In the genomic region with DNA sequence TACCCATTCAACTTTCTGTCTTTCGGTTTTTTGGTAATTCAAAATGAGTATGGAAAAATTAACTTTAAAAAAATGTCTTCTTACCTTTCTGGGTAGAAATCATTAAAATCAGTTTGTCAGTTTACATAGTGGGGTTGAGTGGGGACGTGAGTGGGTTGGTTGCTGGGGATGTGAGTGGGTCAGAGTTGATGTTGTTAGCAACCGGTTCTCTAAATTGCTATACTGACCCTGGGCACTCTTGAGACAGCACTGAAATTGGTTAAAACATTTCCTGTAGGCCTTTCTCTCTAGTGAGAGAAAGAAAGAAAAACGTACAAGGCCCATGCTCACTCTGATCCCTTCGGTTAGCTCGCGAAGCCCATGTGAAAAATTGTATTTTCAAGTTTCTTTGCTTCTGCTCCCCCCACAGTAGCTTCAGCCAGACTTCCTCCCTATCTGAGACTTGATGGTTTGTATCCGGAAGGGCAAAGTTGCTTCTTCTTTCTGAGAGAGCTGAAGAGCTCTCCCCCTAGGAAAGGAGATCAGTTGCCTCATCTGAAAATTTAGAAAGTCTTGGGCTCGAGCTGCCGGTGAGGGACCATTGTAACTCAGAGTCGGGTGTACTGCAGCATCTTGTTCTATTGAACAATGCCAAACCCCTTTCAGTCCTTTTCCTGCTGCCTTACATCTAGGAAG, we compare ENCODE assay signal across 19 mouse cellular contexts.
DNase-seq lines count a peak whose midpoint lies in the region; ATAC-seq and TF ChIP-seq lines count a peak whose summit lies in the region.
"Had no signal": no experiment of that assay in that cellular context is flagged by ENCODE, and none has a peak within 500 bp of the region (broad histone marks: within the 10 kb centered on the region; RNA-seq: fewer than 3 reads in every experiment).

No protein-coding gene starts in this region.

- H3K9ac ChIP-seq in midbrain, embryonic 14.5 days (replicated peaks; ENCODE audit: low read length) = no peak overlapping the region
- H3K9ac ChIP-seq in lung, postnatal 0 days (replicated peaks; ENCODE audit: low read depth) = no peak overlapping the region
- H3K9ac ChIP-seq: embryonic facial prominence, embryonic 13.5 days; hindbrain, embryonic 15.5 days; lung, embryonic 15.5 days; midbrain, embryonic 12.5 days had no signal

- no peaks in the 10 kb centered on the region for H3K36me3 ChIP-seq in midbrain, embryonic 10.5 days
- H3K36me3 ChIP-seq in midbrain, embryonic 14.5 days (ENCODE audit: control insufficient read depth, insufficient read depth, low read length) = no peaks in the 10 kb centered on the region
- H3K36me3 ChIP-seq in lung, postnatal 0 days (ENCODE audit: insufficient read depth, low read length) = no peaks in the 10 kb centered on the region
- H3K36me3 ChIP-seq: embryonic facial prominence, embryonic 13.5 days; hindbrain, embryonic 15.5 days; lung, embryonic 15.5 days; midbrain, embryonic 12.5 days had no signal

- no peaks in the 10 kb centered on the region; the same call in 1 of the 2 replicates for H3K4me1 ChIP-seq in midbrain, embryonic 10.5 days
- H3K4me1 ChIP-seq in midbrain, embryonic 14.5 days (ENCODE audit: control insufficient read depth, insufficient read depth, low read length) = no peaks in the 10 kb centered on the region
- H3K4me1 ChIP-seq in cortical plate, adult 2 months (ENCODE audit: control insufficient read depth, insufficient read depth, low read length) = peaks cover 4% of the 10 kb centered on the region; the same call in 1 of the 2 replicates
- no peaks in the 10 kb centered on the region for H3K4me1 ChIP-seq in lung, postnatal 0 days (ENCODE audit: insufficient read depth, low read depth, low read length)
- H3K4me1 ChIP-seq: embryonic facial prominence, embryonic 13.5 days; hindbrain, embryonic 15.5 days; lung, embryonic 15.5 days; midbrain, embryonic 12.5 days had no signal

- no peak overlapping the region for H3K4me2 ChIP-seq in midbrain, embryonic 14.5 days (ENCODE audit: low read length)
- no peak overlapping the region for H3K4me2 ChIP-seq in lung, postnatal 0 days (replicated peaks; ENCODE audit: low read depth, low read length)
- H3K4me2 ChIP-seq: embryonic facial prominence, embryonic 13.5 days; hindbrain, embryonic 15.5 days; liver, embryonic 11.5 days; lung, embryonic 15.5 days; midbrain, embryonic 12.5 days had no signal

- TF ChIP-seq CTCF in cortical plate, adult 2 months (IDR thresholded peaks at IDR 0.05; ENCODE audit: extremely low read depth, insufficient read depth, low read length) = no peak
- no peak for TF ChIP-seq CTCF in lung, postnatal 0 days (IDR thresholded peaks at IDR 0.05)

- peaks cover 92% of the 10 kb centered on the region for H3K27me3 ChIP-seq in midbrain, embryonic 10.5 days (ENCODE audit: low read depth, poor library complexity, severe bottlenecking)
- H3K27me3 ChIP-seq in midbrain, embryonic 14.5 days (ENCODE audit: control insufficient read depth, insufficient read depth, low read length) = peaks cover 3% of the 10 kb centered on the region; the same call in 1 of the 2 replicates
- H3K27me3 ChIP-seq in lung, postnatal 0 days (replicated peaks; ENCODE audit: insufficient read depth, low read length) = no peaks in the 10 kb centered on the region

- TF ChIP-seq EP300 in lung, postnatal 0 days (IDR thresholded peaks at IDR 0.05) = no peak

- ATAC-seq in midbrain, embryonic 14.5 days (ENCODE audit: low FRiP score, low TSS enrichment) = no peak
- peak; percentile 31 for ATAC-seq in CD4-positive, CD25-positive, alpha-beta regulatory T cell, adult 4 months
- ATAC-seq in lung, postnatal 0 days = no peak

- TF ChIP-seq POLR2A in cortical plate, adult 2 months (IDR thresholded peaks at IDR 0.05; ENCODE audit: extremely low read depth, insufficient read depth, low read length) = no peak

- no peaks in the 10 kb centered on the region for H3K9me3 ChIP-seq in midbrain, embryonic 10.5 days (replicated peaks)
- no peaks in the 10 kb centered on the region for H3K9me3 ChIP-seq in midbrain, embryonic 14.5 days (ENCODE audit: control insufficient read depth, low read length)
- H3K9me3 ChIP-seq in lung, postnatal 0 days (ENCODE audit: low read length) = no peaks in the 10 kb centered on the region
- H3K9me3 ChIP-seq: embryonic facial prominence, embryonic 13.5 days; hindbrain, embryonic 15.5 days; lung, embryonic 15.5 days; midbrain, embryonic 12.5 days had no signal

- WGBS in midbrain, embryonic 10.5 days = 79% methylated on average over 11 of the region's 11 CpGs
- 76% methylated on average over 11 of the region's 11 CpGs for WGBS in midbrain, embryonic 14.5 days
- 60% methylated on average over 11 of the region's 11 CpGs for WGBS in lung, postnatal 0 days

- no peak for DNase-seq in midbrain, embryonic 10.5 days (ENCODE audit: low spot score)
- DNase-seq in midbrain, embryonic 14.5 days = no peak
- DNase-seq in naive thymus-derived CD4-positive, alpha-beta T cell, adult 2 months (ENCODE audit: low read depth) = peak; percentile 48
- DNase-seq in cerebellum, postnatal 10 days = no peak
- DNase-seq in lung, postnatal 0 days (ENCODE audit: low spot score) = no peak
- DNase-seq: adrenal gland, postnatal 25 days; cerebellum, postnatal 36 days; heart, adult 11 months; kidney, adult 18-20 months; kidney, postnatal 25 days; left cerebral cortex, postnatal 4 days; right cerebral cortex, postnatal 14 days had no signal

- H3K27ac ChIP-seq in midbrain, embryonic 10.5 days (replicated peaks) = peak overlapping the region; percentile 38; the same call in 1 of the 2 replicates
- no peak overlapping the region for H3K27ac ChIP-seq in midbrain, embryonic 14.5 days (replicated peaks; ENCODE audit: low read depth, low read length)
- H3K27ac ChIP-seq in cortical plate, adult 2 months (ENCODE audit: insufficient read depth, low read length) = peak overlapping the region; percentile 15; the same call in 1 of the 2 replicates
- no peak overlapping the region for H3K27ac ChIP-seq in lung, postnatal 0 days (ENCODE audit: low read length)
- H3K27ac ChIP-seq: embryonic facial prominence, embryonic 13.5 days; hindbrain, embryonic 15.5 days; lung, embryonic 15.5 days; midbrain, embryonic 12.5 days had no signal

- H3K4me3 ChIP-seq in midbrain, embryonic 10.5 days = no peak overlapping the region
- H3K4me3 ChIP-seq in midbrain, embryonic 14.5 days (replicated peaks; ENCODE audit: low read depth, low read length) = no peak overlapping the region
- H3K4me3 ChIP-seq in cortical plate, adult 2 months (ENCODE audit: insufficient read depth, low read length) = no peak overlapping the region
- no peak overlapping the region for H3K4me3 ChIP-seq in lung, postnatal 0 days (ENCODE audit: low read depth, low read length)
- H3K4me3 ChIP-seq: embryonic facial prominence, embryonic 13.5 days; hindbrain, embryonic 15.5 days; lung, embryonic 15.5 days; midbrain, embryonic 12.5 days had no signal

Comparison
In these comparisons a context has a peak if more than half of its experiments do, and no peak if none do; other contexts are left out.
1. H3K27ac ChIP-seq: peak in midbrain, embryonic 10.5 days (single experiment) and cortical plate, adult 2 months (single experiment); none in midbrain, embryonic 14.5 days (single experiment) and lung, postnatal 0 days (single experiment).